ENCODE assay signal across 8 mouse cellular contexts in the genomic region with DNA sequence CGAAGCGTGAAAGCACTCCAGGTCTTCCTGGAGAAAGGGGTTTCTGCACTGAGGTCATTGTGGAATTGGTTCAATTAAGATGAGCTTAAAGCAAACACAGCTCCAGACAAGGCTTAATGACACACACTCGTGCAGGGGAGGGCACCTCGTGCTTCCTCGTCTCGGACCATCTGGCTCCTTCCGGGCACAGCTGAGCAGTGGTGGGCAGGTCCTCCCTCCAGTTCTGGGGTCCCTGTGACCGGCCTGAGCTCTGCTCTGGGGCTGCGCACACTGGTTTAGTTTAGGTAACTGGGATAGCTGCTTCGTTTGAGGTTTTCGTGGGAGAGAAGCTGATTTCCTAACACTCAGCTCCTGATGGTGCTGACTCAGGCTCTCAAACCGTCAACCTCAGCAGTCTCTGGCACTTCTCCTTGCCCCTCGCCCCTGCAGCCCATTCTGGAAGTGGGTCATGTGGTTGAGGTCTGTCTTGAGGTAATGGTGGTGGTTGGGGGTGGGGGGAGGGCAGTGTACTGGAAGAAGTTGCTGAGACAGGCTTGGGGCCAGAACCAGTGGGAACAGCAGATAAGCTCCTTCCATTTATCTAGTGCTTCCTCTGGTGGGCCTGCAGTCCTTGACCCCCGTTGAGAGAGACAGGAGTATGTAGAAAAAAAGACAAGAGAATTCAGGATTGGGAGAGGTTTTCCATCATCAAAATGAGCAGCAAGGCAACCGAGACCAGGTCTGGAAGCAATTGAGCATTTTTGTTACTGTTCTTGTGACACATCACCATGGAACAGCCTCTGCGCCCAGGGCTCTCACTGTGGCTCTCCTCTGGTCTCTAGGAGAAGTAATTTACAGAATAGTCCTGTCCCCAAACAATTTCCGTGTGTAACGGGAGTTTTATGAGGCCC. TPM values are rescaled to one million over a fixed set of nuclear protein-coding genes. Genes with fewer than 3 reads are reported as not detected.
DNase-seq lines count a peak whose midpoint lies in the region; ATAC-seq and TF ChIP-seq lines count a peak whose summit lies in the region.

No protein-coding gene starts in this region.

- no peak; the same call in 1 of the 2 replicates for ATAC-seq in heart, embryonic 15.5 days (replicated peaks; ENCODE audit: insufficient number of reproducible peaks, insufficient read depth, low FRiP score, low read depth)

- H3K9me3 ChIP-seq in heart, embryonic 15.5 days (replicated peaks), result no peaks in the 10 kb centered on the region
- no peaks in the 10 kb centered on the region for H3K9me3 ChIP-seq in limb, embryonic 10.5 days (replicated peaks)

- peaks cover 11% of the 10 kb centered on the region; the same call in 1 of the 2 replicates for H3K36me3 ChIP-seq in heart, embryonic 15.5 days
- H3K36me3 ChIP-seq in limb, embryonic 10.5 days, result peaks cover 54% of the 10 kb centered on the region

- peak; percentile 45 to 50 for DNase-seq in left cerebral cortex, postnatal 10 days (ENCODE audit: extremely low spot score in 1 of 2, low spot score in 2 of 2)
- DNase-seq in left cerebral cortex, postnatal 36 days (ENCODE audit: low spot score in 2 of 2), result no peak
- DNase-seq in brain, embryonic 14.5 days (ENCODE audit: low read depth), result peak; percentile 33
- peak; percentile 56 for DNase-seq in limb, embryonic 10.5 days (ENCODE audit: low spot score)
- DNase-seq in retina, postnatal 1 day, result peak; percentile 83
- DNase-seq in adrenal gland, postnatal 14 days, result no peak
- no peak for DNase-seq in gastrocnemius, postnatal 25 days

- peak overlapping the region; percentile 72 for H3K27ac ChIP-seq in heart, embryonic 15.5 days
- peak overlapping the region; percentile 81 for H3K27ac ChIP-seq in limb, embryonic 10.5 days

- no peak overlapping the region; the same call in 1 of the 2 replicates for H3K4me2 ChIP-seq in heart, embryonic 15.5 days

- no peak for TF ChIP-seq POLR2A in brain, embryonic 14.5 days (IDR thresholded peaks at IDR 0.05; ENCODE audit: borderline replicate concordance, extremely low read depth, insufficient read depth, insufficient read length, poor library complexity, severe bottlenecking)

- no peaks in the 10 kb centered on the region for H3K27me3 ChIP-seq in heart, embryonic 15.5 days
- H3K27me3 ChIP-seq in limb, embryonic 10.5 days (ENCODE audit: low read depth, poor library complexity, severe bottlenecking), result no peaks in the 10 kb centered on the region

- intact Hi-C loops in left cerebral cortex, postnatal 10 days (cut with DNase I), result no loop called here
- intact Hi-C loops in left cerebral cortex, postnatal 36 days (cut with DNase I), result no loop called here

- peaks cover 46% of the 10 kb centered on the region for H3K4me1 ChIP-seq in heart, embryonic 15.5 days (replicated peaks)
- peaks cover 37% of the 10 kb centered on the region for H3K4me1 ChIP-seq in limb, embryonic 10.5 days

- no peak overlapping the region for H3K4me3 ChIP-seq in heart, embryonic 15.5 days
- H3K4me3 ChIP-seq in limb, embryonic 10.5 days, result 0 out of 2 replicates have a peak overlapping the region, but pooled peaks have one; percentile 18

- 36% methylated on average over 18 of the region's 18 CpGs for WGBS in heart, embryonic 15.5 days
- WGBS in limb, embryonic 10.5 days, result 26% methylated on average over 18 of the region's 18 CpGs

- no peak for TF ChIP-seq CTCF in brain, embryonic 14.5 days (IDR thresholded peaks at IDR 0.05; ENCODE audit: borderline replicate concordance, extremely low read depth, insufficient read depth, insufficient read length)

- H3K9ac ChIP-seq in heart, embryonic 15.5 days, result no peak overlapping the region

RNA-seq across cellular contexts. Expression of gene Umps, which starts 44.5 kb away (rescaled TPM):
- 10 to 100 TPM; 17.0 to 18.2 TPM for total RNA-seq in left cerebral cortex, postnatal 10 days (2021)
- total RNA-seq in left cerebral cortex, postnatal 36 days (2021), result 10 to 100 TPM; 12.2 to 15.1 TPM
- polyA plus RNA-seq in brain, embryonic 14.5 days (2012; rRNA removed), result 17.6 and 18.8 TPM in 2 replicates
- 23.9 and 30.7 TPM in 2 replicates for polyA plus RNA-seq in heart, embryonic 15.5 days (2015; fragmentation: Nextera tagmentation; extraction: Ambion mirVana)
- polyA plus RNA-seq in limb, embryonic 10.5 days (2016; fragmentation: Nextera tagmentation; extraction: Ambion mirVana), result 107 and 119 TPM in 2 replicates
- 38.2 and 40.3 TPM in 2 replicates for total RNA-seq in adrenal gland, postnatal 14 days (2021)
- 1 to 10 TPM; 4.8 to 5.9 TPM for total RNA-seq in gastrocnemius, postnatal 25 days (2021)

Comparison
In these comparisons a context has a peak if more than half of its experiments do, and no peak if none do; other contexts are left out.
1. DNase-seq: peak in left cerebral cortex, postnatal 10 days (2 of 2), brain, embryonic 14.5 days (single experiment), limb, embryonic 10.5 days (single experiment) and retina, postnatal 1 day (single experiment); none in left cerebral cortex, postnatal 36 days (0 of 2), adrenal gland, postnatal 14 days (single experiment) and gastrocnemius, postnatal 25 days (single experiment).